ENCODE assay signal across 14 mouse cellular contexts in the genomic region with DNA sequence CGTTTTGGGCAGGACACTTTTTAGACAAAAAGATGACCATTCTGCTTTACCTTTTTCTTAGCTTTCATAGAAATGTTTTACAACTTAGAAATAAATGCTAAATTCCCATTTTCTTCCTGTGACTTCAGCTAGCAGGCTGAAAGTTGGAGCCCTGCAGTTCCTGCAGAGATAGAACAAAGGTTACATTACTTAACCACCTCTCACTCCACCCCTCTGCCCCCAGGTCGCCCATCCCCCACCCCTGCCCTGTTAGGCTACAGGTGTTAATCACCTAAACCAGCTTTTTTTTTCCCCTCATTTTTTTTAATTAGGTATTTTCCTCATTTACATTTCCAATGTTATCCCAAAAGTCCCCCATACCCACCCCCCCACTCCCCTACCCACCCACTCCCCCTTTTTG.
"Had no signal": no experiment of that assay in that cellular context is flagged by ENCODE, and none has a peak within 500 bp of the region (broad histone marks: within the 10 kb centered on the region; RNA-seq: fewer than 3 reads in every experiment).

No protein-coding gene starts in this region.

- H3K36me3 ChIP-seq: limb, embryonic 15.5 days; midbrain, embryonic 10.5 days; neural tube, embryonic 12.5 days had no signal

- H3K4me2 ChIP-seq: hindbrain, embryonic 14.5 days; limb, embryonic 15.5 days; lung, embryonic 14.5 days; neural tube, embryonic 12.5 days had no signal

- H3K4me3 ChIP-seq: layer of hippocampus, adult 2 months; left cerebral cortex, adult 2 months; limb, embryonic 15.5 days; midbrain, embryonic 10.5 days; neural tube, embryonic 12.5 days had no signal

- H3K9me3 ChIP-seq: limb, embryonic 15.5 days; midbrain, embryonic 10.5 days; neural tube, embryonic 12.5 days had no signal

- H3K27ac ChIP-seq: hindbrain, embryonic 14.5 days; kidney, postnatal 0 days; layer of hippocampus, adult 2 months; left cerebral cortex, adult 2 months; limb, embryonic 15.5 days; midbrain, embryonic 10.5 days; neural tube, embryonic 12.5 days; stomach, postnatal 0 days had no signal

- DNase-seq: lung, embryonic 14.5 days; lung, postnatal 10 days; lung, postnatal 4 days; midbrain, embryonic 14.5 days; thymus, adult 2 months; thymus, postnatal 25 days had no signal

- H3K4me1 ChIP-seq: limb, embryonic 15.5 days; midbrain, embryonic 10.5 days; neural tube, embryonic 12.5 days had no signal

- H3K9ac ChIP-seq: hindbrain, embryonic 14.5 days; limb, embryonic 15.5 days; lung, embryonic 14.5 days; neural tube, embryonic 12.5 days had no signal

- H3K27me3 ChIP-seq: limb, embryonic 15.5 days; neural tube, embryonic 12.5 days had no signal
